Mouse (Mus musculus) CH12.LX (cell line): ENCODE measurements around the gene Setd2.

ENCODE experiments used
- CTCF ChIP-seq, 2 experiments: IDR thresholded peaks in 1 of 2; conservative IDR thresholded peaks in 1 of 2; 2 replicates each; pipeline ENCODE4 v1.5.1; 2011 to 2012; ENCODE audit warnings: low read depth in 2 of 2, low read length in 2 of 2, improper control_type of control experiment in 1 of 2, inconsistent platforms in 1 of 2, mild to moderate bottlenecking in 1 of 2, moderate library complexity in 1 of 2
- MAX ChIP-seq: IDR thresholded peaks from 2 replicates; pipeline ENCODE4 v1.6.1; 2011; ENCODE audit warnings: low read length, improper control_type of control experiment
- NRF1 ChIP-seq: IDR thresholded peaks from 2 replicates; pipeline ENCODE4 v1.6.1; 2014; ENCODE audit warnings: low read depth, mild to moderate bottlenecking, inconsistent platforms, low read length, improper control_type of control experiment, moderate library complexity

GRCm38 (mm10) chr9:110583521-110583920 is 51.1 kb downstream of the Setd2 start:
- TF ChIP-seq NRF1 (no peak), MAX (no peak), CTCF (conservative IDR thresholded peaks at IDR 0.05 in 1 of 2, IDR thresholded peaks at IDR 0.05 in 1 of 2; ENCODE audit: low read depth in 2 of 2, low read length in 2 of 2) (no peak)
